Mouse (Mus musculus) CH12.LX (cell line): ENCODE results near the gene Dnah8. TPM values are rescaled to one million over a fixed set of nuclear protein-coding genes. Genes with fewer than 3 reads are reported as not detected.

Experiments
- DNase-seq: peaks from one replicate; pipeline ENCODE4 v3.0.0-alpha.2; 2013; ENCODE audit errors: extremely low read depth
- H3K27ac ChIP-seq: 2 replicates; pipeline ENCODE4 v1.5.1; 2012; ENCODE audit warnings: low read depth, mild to moderate bottlenecking, control low read depth, moderate library complexity; ENCODE audit not compliant: insufficient read depth
- H3K27me3 ChIP-seq: replicated peaks from 2 replicates; pipeline ENCODE3; 2012; ENCODE audit warnings: inconsistent platforms
- H3K36me3 ChIP-seq, 2 experiments: replicated peaks in 1 of 2; 2 replicates each; pipeline versions ENCODE3 to v1.6.1; 2012; ENCODE audit warnings: inconsistent platforms in 1 of 2, low read length in 1 of 2, mild to moderate bottlenecking in 1 of 2, mixed read lengths in 1 of 2, moderate library complexity in 1 of 2; ENCODE audit not compliant: control insufficient read depth in 1 of 2, insufficient read depth in 1 of 2
- H3K4me1 ChIP-seq, 2 experiments: 2 replicates each; pipeline ENCODE4 v1.6.1; 2012; ENCODE audit warnings: inconsistent platforms in 1 of 2, moderate library complexity in 1 of 2; ENCODE audit not compliant: insufficient read depth in 2 of 2, control insufficient read depth in 1 of 2
- H3K4me2 ChIP-seq: 2 replicates; pipeline ENCODE4 v1.6.1; 2012; ENCODE audit warnings: low read depth, mild to moderate bottlenecking, control low read depth; ENCODE audit not compliant: poor library complexity, insufficient read depth, severe bottlenecking
- H3K4me3 ChIP-seq, 3 experiments: fragments of 150-350 bp in 1 of 3; sonication (generic) in 1 of 3; replicated peaks in 1 of 3; 2 replicates each; pipeline versions ENCODE3 to v1.5.1; 2011 to 2012; ENCODE audit warnings: low read depth in 2 of 3, low read length in 2 of 3, mild to moderate bottlenecking in 2 of 3, moderate library complexity in 2 of 3, control low read depth in 1 of 3, improper control_type of control experiment in 1 of 3, inconsistent platforms in 1 of 3, mixed read lengths in 1 of 3; ENCODE audit not compliant: poor library complexity in 1 of 3
- H3K79me2 ChIP-seq: replicated peaks from 2 replicates; pipeline ENCODE4 v1.6.1; 2012; ENCODE audit warnings: mild to moderate bottlenecking, moderate library complexity; ENCODE audit not compliant: control insufficient read depth, poor library complexity, insufficient read depth, severe bottlenecking; ENCODE audit errors: extremely low read depth
- H3K9ac ChIP-seq: 2 replicates; pipeline ENCODE4 v1.6.1; 2012; ENCODE audit warnings: low read depth, mild to moderate bottlenecking, control low read depth, moderate library complexity; ENCODE audit not compliant: insufficient read depth
- H3K9me3 ChIP-seq: replicated peaks from 2 replicates; pipeline ENCODE3; 2012; ENCODE audit warnings: low read length, inconsistent platforms, mixed read lengths
- BHLHE40 ChIP-seq: IDR thresholded peaks from 2 replicates; pipeline ENCODE4 v1.6.1; 2011; ENCODE audit warnings: mild to moderate bottlenecking, low read depth, low read length, improper control_type of control experiment
- ETS1 ChIP-seq: conservative IDR thresholded peaks from 2 replicates; pipeline ENCODE4 v1.6.1; 2012; ENCODE audit warnings: low read depth, mild to moderate bottlenecking, inconsistent platforms, low read length, improper control_type of control experiment, moderate library complexity
- GABPA ChIP-seq: IDR thresholded peaks from 2 replicates; pipeline ENCODE4 v1.6.1; 2012; ENCODE audit warnings: low read depth, low read length, improper control_type of control experiment, inconsistent platforms; ENCODE audit not compliant: insufficient replicate concordance
- IRF4 ChIP-seq: IDR thresholded peaks from 2 replicates; pipeline ENCODE4 v1.6.1; 2014; ENCODE audit warnings: low read depth, mild to moderate bottlenecking, inconsistent platforms, low read length, improper control_type of control experiment
- JUND ChIP-seq: conservative IDR thresholded peaks from 2 replicates; pipeline ENCODE4 v1.6.1; 2011; ENCODE audit warnings: low read depth, low read length, improper control_type of control experiment
- MXI1 ChIP-seq: IDR thresholded peaks from 2 replicates; pipeline ENCODE4 v1.6.1; 2011; ENCODE audit warnings: mild to moderate bottlenecking, low read depth, low read length, improper control_type of control experiment
- NELFE ChIP-seq: IDR thresholded peaks from 2 replicates; pipeline ENCODE4 v1.6.1; 2011; ENCODE audit warnings: low read depth, low read length, improper control_type of control experiment
- PAX5 ChIP-seq: IDR thresholded peaks from 2 replicates; pipeline ENCODE4 v1.6.1; 2012; ENCODE audit warnings: low read length, inconsistent platforms, mixed read lengths
- POLR2A ChIP-seq: IDR thresholded peaks from 2 replicates; pipeline ENCODE4 v1.6.1; 2011; ENCODE audit warnings: low read depth, mild to moderate bottlenecking, improper control_type of control experiment, low read length
- POLR2AphosphoS2 ChIP-seq: IDR thresholded peaks from 2 replicates; pipeline ENCODE4 v1.6.1; 2011; ENCODE audit warnings: low read depth, low read length, improper control_type of control experiment
- RAD21 ChIP-seq: IDR thresholded peaks from 2 replicates; pipeline ENCODE4 v1.6.1; 2011; ENCODE audit warnings: low read depth, mild to moderate bottlenecking, low read length, improper control_type of control experiment, moderate library complexity
- RCOR1 ChIP-seq: conservative IDR thresholded peaks from 2 replicates; pipeline ENCODE4 v1.6.1; 2012; ENCODE audit warnings: low read depth, mild to moderate bottlenecking, inconsistent platforms, low read length, improper control_type of control experiment
- SIN3A ChIP-seq: IDR thresholded peaks from 2 replicates; pipeline ENCODE4 v1.6.1; 2012; ENCODE audit warnings: low read length, improper control_type of control experiment, inconsistent platforms
- UBTF ChIP-seq: IDR thresholded peaks from 2 replicates; pipeline ENCODE4 v1.6.1; 2012; ENCODE audit warnings: low read depth, mild to moderate bottlenecking, inconsistent platforms, low read length, improper control_type of control experiment, moderate library complexity
- USF1 ChIP-seq: IDR thresholded peaks from 2 replicates; pipeline ENCODE4 v1.6.1; 2014; ENCODE audit warnings: low read depth, mild to moderate bottlenecking, inconsistent platforms, low read length, improper control_type of control experiment
- dilution Hi-C: fragments of 300-500 bp; cut with MboI; formaldehyde crosslinking; loops from 2 replicates; pipeline ENCODE4 v1.14.3; 2020; ENCODE audit warnings: low sequenced_read_pairs; ENCODE audit not compliant: extremely low pct_unique_long_range_greater_than_20kb, extremely low pct_ligation_motif_present
- in situ Hi-C: fragments of 300-500 bp; cut with MboI; formaldehyde crosslinking; loops from 3 replicates; pipeline ENCODE4 v1.14.3; 2019; ENCODE audit warnings: low sequenced_read_pairs, low pct_ligation_motif_present, low pct_unique_long_range_greater_than_20kb, mixed read lengths
- polyA plus RNA-seq: library from polyadenylated mRNA; unstranded; fragments of >175 nt; gene quantifications from 2 replicates; pipeline ENCODE4 v1.2.1, GENCODE M21; 2012; ENCODE audit warnings: low read depth; ENCODE audit not compliant: insufficient read length
- total RNA-seq, 2 experiments: library from RNA; depleted of rRNA; stranded (reverse); fragments of 300-350 nt in 1 of 2; fragments of >200 nt in 1 of 2; gene quantifications; 2 replicates each; pipeline ENCODE4 v1.2.3; 2012 to 2014

Gene Dnah8
- total and polyA plus RNA-seq, 3 experiments: 0.09 to 0.99 TPM; not detected in 1

DNA sequence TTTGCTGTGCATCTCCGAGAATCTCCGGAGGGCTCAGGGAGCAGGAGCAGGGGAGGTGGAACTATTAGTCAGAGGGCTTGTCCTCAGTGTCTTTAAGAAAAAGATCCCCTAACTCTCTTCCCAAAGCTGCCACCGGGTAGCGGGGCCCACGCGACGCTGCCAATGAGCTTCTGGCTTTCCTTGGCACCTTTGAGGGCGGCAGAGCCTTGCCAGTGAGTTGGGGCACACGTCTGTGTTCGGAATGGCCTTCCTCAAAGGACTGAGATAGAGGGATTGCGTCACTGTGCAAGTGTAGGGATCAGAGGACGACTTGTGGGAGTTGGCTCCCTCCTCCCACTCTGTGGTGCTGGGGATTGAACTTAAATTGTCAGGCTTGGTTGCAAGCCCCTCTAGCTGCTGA is 125.2 kb downstream of the Dnah8 start:
- H3K4me2 ChIP-seq: no peak overlapping the region
- H3K4me3 ChIP-seq: no peak overlapping the region
- H3K36me3 ChIP-seq: no peaks in the 10 kb centered on the region
- no peak for DNase-seq
- H3K27me3 ChIP-seq: peaks cover 20% of the 10 kb centered on the region
- no peak overlapping the region for H3K9ac ChIP-seq
- dilution Hi-C loops: no loop called here
- H3K27ac ChIP-seq: no peak overlapping the region
- in situ Hi-C loops: loop anchor here (10.0 kb wide), 1 partner anchor 275 kb away; no protein-coding TSS in a partner anchor
- no peaks in the 10 kb centered on the region for H3K9me3 ChIP-seq
- H3K79me2 ChIP-seq: no peaks in the 10 kb centered on the region
- TF ChIP-seq USF1 (no peak), IRF4 (no peak), PAX5 (no peak), MXI1 (no peak), NELFE (no peak), BHLHE40 (no peak), UBTF (no peak), POLR2AphosphoS2 (no peak), POLR2A (no peak), SIN3A (no peak), ETS1 (no peak)
- no peaks in the 10 kb centered on the region for H3K4me1 ChIP-seq

DNA sequence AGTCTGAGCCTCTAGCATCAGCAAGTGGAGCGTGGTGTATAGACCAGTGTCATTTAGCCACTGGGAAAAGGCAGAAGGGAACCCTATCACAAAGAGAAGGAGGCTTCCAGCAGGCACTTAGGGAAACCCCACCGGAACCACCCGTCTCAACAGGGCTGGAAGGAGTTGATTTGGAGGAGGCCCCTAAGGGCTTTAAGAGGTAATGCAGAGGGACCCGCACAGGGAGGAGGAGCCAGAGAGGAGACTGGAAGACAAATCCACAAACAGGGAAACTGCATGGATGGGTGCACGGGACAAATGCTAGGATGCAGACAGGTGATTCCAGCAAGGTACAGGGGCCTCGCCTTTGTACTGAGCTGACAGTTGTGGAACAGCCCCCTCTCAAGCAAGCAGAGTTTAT is 126.1 kb downstream of the Dnah8 start:
- Histone ChIP-seq H3K79me2 (no peaks in the 10 kb centered on the region), H3K4me2 (no peak overlapping the region), H3K9me3 (peaks cover 2% of the 10 kb centered on the region), H3K9ac (no peak overlapping the region), H3K27me3 (peaks cover 20% of the 10 kb centered on the region), H3K27ac (no peak overlapping the region), H3K4me3 (no peak overlapping the region), H3K4me1 (no peaks in the 10 kb centered on the region), H3K36me3 (no peaks in the 10 kb centered on the region)
- in situ Hi-C loops (no loop called here), dilution Hi-C loops (no loop called here)
- TF ChIP-seq RAD21: no peak
- no peak for DNase-seq

DNA sequence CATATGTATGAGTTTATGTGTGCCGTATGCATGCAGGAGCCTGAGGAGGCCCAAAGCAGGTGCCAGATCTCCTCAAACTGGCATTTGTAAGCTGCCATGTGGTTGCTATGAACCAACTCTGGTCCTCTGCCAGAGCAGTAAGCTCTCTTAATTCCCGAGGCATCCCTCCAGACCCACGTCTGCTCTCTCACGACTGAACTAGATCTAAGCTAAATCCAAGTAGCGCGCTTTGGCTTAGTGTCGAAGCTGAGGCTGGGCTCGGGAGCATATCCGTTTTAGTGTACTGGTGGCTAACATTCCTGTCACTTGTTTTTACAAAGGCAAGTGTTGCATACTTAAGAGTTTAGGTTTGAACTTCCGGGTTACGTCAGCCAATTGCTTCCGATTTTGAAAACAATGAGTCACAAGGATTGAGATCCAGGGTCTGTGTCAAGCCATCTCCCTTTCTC is 128.2 kb downstream of the Dnah8 start:
- H3K4me3 ChIP-seq: no peak overlapping the region
- dilution Hi-C loops: no loop called here
- no peak overlapping the region for H3K4me2 ChIP-seq
- no peaks in the 10 kb centered on the region for H3K4me1 ChIP-seq
- no peak overlapping the region for H3K9ac ChIP-seq
- TF ChIP-seq JUND (no peak), GABPA (no peak), RCOR1 (no peak)
- in situ Hi-C loops: no loop called here
- peaks cover 18% of the 10 kb centered on the region for H3K9me3 ChIP-seq
- DNase-seq: no peak
- H3K27ac ChIP-seq: no peak overlapping the region
- peaks cover 17% of the 10 kb centered on the region for H3K27me3 ChIP-seq
- no peaks in the 10 kb centered on the region for H3K36me3 ChIP-seq
- no peaks in the 10 kb centered on the region for H3K79me2 ChIP-seq
